Mouse (Mus musculus) stomach, embryonic 15.5 days (tissue): ENCODE results near the gene Stbd1. TPM values are rescaled to one million over a fixed set of nuclear protein-coding genes. Genes with fewer than 3 reads are reported as not detected.

Experiments
- polyA plus RNA-seq: library from polyadenylated mRNA; unstranded; fragments of >200 nt; fragmentation: Nextera tagmentation; extraction: Ambion mirVana; gene quantifications from 2 replicates; pipeline ENCODE4 v1.2.1, GENCODE M21; 2015

Gene Stbd1
- polyA plus RNA-seq, 1 experiment from 2014 or later = 58.3 TPM

Other genes starting within 250 kb of the Stbd1 start
- gene Nup54, start 167.8 kb upstream of the Stbd1 start, polyA plus RNA-seq = 42.8 and 43.5 TPM in 2 replicates
- gene Scarb2, start 96.2 kb upstream of the Stbd1 start, polyA plus RNA-seq = 15.8 and 17.0 TPM in 2 replicates
- gene Fam47e, start 48.0 kb upstream of the Stbd1 start, polyA plus RNA-seq = 0.13 and 0.36 TPM in 2 replicates
- gene Ccdc158, start 72.2 kb downstream of the Stbd1 start, polyA plus RNA-seq = 0.94 and 1.2 TPM in 2 replicates
- gene Shroom3, start 80.4 kb downstream of the Stbd1 start, polyA plus RNA-seq = 9.2 and 12.3 TPM in 2 replicates